Mouse (Mus musculus) left cerebral cortex, postnatal 36 days (tissue): ENCODE results near the gene Gm49378. TPM values are rescaled to one million over a fixed set of nuclear protein-coding genes. Genes with fewer than 3 reads are reported as not detected.

ENCODE experiments used
- DNase-seq, 2 experiments: peaks; one replicate each; pipeline ENCODE4 v3.0.0; 2021 to 2022; ENCODE audit warnings: low spot score in 2 of 2, mixed read lengths in 1 of 2
- intact Hi-C: fragments of 180-260 bp; cut with DNase I; formaldehyde crosslinking; loops from one replicate; pipeline ENCODE4 v1.15.1; 2025
- total RNA-seq, 2 experiments: library from RNA; stranded (reverse); gene quantifications; 2 replicates each; pipeline ENCODE4 v1.2.3; 2021

Gene Gm49378
- total RNA-seq, 2 experiments from 2014 or later = 0.84 to 4.9 TPM

DNA sequence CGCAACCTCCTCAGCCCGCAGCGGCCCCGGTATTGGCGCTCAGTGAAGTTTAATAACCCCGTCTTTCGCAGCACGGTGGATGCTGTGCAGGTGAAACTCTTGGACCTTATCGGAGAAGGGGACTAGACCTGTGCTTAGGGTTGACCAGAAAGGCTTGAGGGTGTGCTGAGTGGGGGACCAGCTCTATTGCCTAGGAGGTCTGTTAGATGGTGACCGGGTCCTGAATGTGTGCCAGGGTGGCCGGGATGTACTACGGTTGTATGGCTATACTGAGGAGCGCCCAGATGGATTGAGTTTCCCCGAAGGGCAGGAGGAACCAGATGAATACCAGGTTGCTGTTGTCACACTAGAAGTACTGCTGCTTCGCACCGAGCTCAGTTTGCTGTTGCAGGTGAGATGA is 45.5 kb downstream of the Gm49378 start:
- no peak for DNase-seq

DNA sequence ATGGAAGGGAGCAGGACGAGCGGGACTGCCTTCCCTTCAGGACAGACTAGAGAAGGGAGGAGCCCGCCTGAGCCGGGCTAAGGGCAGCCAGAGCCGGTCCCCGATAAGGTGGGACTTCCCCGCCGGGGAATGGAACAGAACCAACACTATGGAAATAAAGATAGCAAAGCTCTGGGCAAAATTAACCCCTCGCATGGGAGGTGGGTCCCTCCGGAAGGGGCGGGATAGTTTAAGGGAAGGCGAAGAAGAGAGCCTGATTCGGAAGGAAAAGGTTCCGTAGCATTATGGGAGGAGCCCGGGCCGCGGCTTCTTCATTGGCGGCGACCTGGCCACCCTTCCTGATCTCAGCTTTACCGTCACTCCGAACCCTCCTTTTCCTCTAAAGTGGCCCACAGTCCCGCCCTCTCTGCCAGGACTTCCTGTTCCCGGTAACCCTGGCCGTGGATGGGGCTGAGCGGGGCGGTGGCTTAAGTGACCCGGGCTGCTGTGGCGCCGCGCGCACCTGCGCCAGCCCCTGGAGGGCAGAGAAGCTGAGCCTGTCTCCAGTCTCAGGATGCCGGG is 46.3 kb downstream of the Gm49378 start, which contains the start of gene Rnf31:
Gene Rnf31 (plus strand): TSS at position 378 of the 561 bp plus-strand sequence.
- intact Hi-C loops = loop anchor here (2.0 kb wide), 1 partner anchor 31 kb away; the partner anchor contains the start of genes A730061H03Rik and Dcaf11
- peak; percentile 91 to 93 for DNase-seq

More for the DNA sequence above, 45.5 kb downstream of the Gm49378 start:
- intact Hi-C loops = no loop called here

GRCm38 (mm10) chr14:55590748-55591330 is 46.9 kb downstream of the Gm49378 start, which contains the start of gene Psme2:
Gene Psme2, minus strand, starts transcription at chr14:55591113.
- intact Hi-C loops = loop anchor here (2.0 kb wide), 1 partner anchor 30 kb away; the partner anchor contains the start of genes A730061H03Rik and Dcaf11
- DNase-seq = peak; percentile 88 to 91

GRCm38 (mm10) chr14:55589771-55590448 is 47.8 kb downstream of the Gm49378 start:
- no peak for DNase-seq
- intact Hi-C loops = loop anchor here (2.0 kb wide), 1 partner anchor 29 kb away; the partner anchor contains the start of genes A730061H03Rik and Dcaf11

GRCm38 (mm10) chr14:55589271-55589670 is 48.4 kb downstream of the Gm49378 start:
- no peak for DNase-seq
- intact Hi-C loops = no loop called here

DNA sequence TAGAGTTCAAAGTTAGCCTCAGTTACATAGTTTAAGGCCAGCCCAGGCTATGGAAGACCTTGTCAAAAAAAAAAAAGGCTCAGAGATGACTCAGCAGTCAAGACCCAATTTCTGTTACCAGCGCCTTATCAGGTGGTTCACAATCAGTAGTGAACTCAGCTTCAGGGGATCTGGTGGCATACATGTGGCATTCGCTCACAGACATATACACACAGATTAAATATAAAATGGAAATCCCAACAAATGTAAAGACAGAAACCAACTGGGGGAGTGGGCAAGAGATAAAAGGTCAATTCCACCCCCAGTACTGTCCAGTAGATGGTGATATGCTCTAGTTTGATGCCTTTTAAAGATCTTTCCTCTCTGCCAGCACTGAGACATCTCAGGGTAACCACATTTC is 51.5 kb downstream of the Gm49378 start:
- DNase-seq = no peak
- intact Hi-C loops = no loop called here

DNA sequence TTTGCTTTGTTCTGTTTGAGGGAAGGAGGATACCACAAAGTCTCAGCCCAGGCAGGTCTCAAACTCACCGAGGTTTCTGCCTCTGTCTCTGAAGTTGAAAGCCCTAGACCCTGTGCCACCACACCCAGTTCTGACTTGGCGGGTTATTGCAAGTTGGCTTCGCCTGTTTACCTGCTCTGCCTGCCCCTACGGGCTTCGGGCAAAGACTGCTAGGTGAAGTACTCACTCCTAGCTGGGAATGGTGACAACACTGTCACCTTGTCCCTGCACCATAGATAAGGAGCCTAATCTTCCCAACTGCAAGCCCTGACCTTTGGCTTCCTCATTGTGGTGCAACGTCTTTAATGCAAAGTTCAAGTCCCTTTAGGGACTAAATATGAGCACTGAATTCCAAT is 52.1 kb downstream of the Gm49378 start:
- no peak for DNase-seq
- intact Hi-C loops = no loop called here

- intact Hi-C loops = no loop called here
- peak; percentile 57 to 73 for DNase-seq
These were observed 52.8 kb downstream of the Gm49378 start, which contains the start of gene Emc9 for GRCm38 (mm10) chr14:55584702-55585565. Gene Emc9, minus strand, starts transcription at chr14:55585302.

- intact Hi-C loops = no loop called here
- no peak for DNase-seq
These were observed 53.4 kb downstream of the Gm49378 start for GRCm38 (mm10) chr14:55584303-55584701.

DNA sequence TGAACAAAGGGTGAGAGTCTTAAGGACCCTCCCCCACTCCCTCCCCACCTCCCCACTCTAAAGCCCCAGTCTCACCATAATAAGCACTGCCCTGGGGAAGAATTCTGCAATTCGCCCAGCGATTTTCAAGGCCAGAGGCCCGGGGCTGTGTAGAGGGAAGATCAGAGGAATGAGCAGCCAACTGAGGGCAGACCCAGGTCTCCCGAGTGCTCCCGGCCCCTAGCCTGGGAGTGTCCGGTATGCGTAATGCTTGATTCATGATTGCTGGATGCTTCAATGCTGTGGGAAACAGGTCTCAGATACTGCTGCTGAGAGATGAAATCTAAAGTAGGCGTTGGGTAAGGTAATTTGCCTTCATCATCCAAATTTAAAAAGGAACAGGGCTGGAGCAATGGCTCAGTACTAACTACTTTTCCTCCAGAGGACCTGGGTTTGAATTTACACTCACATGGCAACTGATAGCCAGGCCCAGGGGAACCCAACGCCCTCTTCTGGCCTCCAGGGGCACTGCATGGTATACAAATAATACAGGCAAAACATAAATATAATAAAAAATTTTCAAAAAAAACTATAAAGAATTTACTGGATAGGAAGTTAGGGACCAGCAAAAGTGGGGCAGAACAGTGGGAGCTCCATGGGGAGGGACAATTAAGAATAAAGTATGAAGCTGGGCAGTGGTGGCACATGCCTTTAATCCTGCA is 55.6 kb downstream of the Gm49378 start:
- no peak for DNase-seq
- intact Hi-C loops = no loop called here

GRCm38 (mm10) chr14:55580731-55581130 is 57.0 kb downstream of the Gm49378 start:
- no peak for DNase-seq
- intact Hi-C loops = no loop called here

- intact Hi-C loops = no loop called here
- no peak for DNase-seq
These were observed 57.9 kb downstream of the Gm49378 start for GRCm38 (mm10) chr14:55579511-55580496.

Other genes starting within 250 kb of the Gm49378 start
- 10 to 100 TPM; 17.5 to 19.1 TPM for gene Dhrs4, start 159.1 kb downstream of the Gm49378 start, total RNA-seq
- gene Carmil3, start 147.2 kb downstream of the Gm49378 start, total RNA-seq = 10 to 100 TPM; 34.4 to 63.1 TPM
- gene Cpne6, start 127.5 kb downstream of the Gm49378 start, total RNA-seq = 100 to 1,000 TPM; 163 to 211 TPM
- under 1 TPM; 0.44 to 0.77 TPM for gene Nrl, start 112.9 kb downstream of the Gm49378 start, total RNA-seq
- 10 to 100 TPM; 24.8 to 28.9 TPM for gene Pck2, start 97.6 kb downstream of the Gm49378 start, total RNA-seq
- gene Dcaf11, start 77.9 kb downstream of the Gm49378 start, total RNA-seq = 10 to 100 TPM; 76.9 to 82.1 TPM
- 1 to 10 TPM in 1 of 2 experiments, not detected in 1; 1.0 TPM for gene A730061H03Rik, start 77.5 kb downstream of the Gm49378 start, total RNA-seq
- gene Fitm1, start 62.3 kb downstream of the Gm49378 start, total RNA-seq = not detected
- gene Psme1, start 59.8 kb downstream of the Gm49378 start, total RNA-seq = 10 to 100 TPM; 41.9 to 50.1 TPM
- gene Emc9, start 52.6 kb downstream of the Gm49378 start, total RNA-seq = 10 to 100 TPM; 49.0 to 52.7 TPM
- 10 to 100 TPM; 42.3 to 45.4 TPM for gene Psme2, start 46.8 kb downstream of the Gm49378 start, total RNA-seq
- gene Rnf31, start 46.2 kb downstream of the Gm49378 start, total RNA-seq = 10 to 100 TPM; 30.4 to 33.5 TPM
- 10 to 100 TPM in 1 of 2 experiments, 1 to 10 TPM in 1; 9.1 to 11.6 TPM for gene Irf9, start 34.3 kb downstream of the Gm49378 start, total RNA-seq
- gene Rec8, start 19.9 kb downstream of the Gm49378 start, total RNA-seq = 1 to 10 TPM; 1.6 to 4.4 TPM
- 100 to 1,000 TPM; 112 to 122 TPM for gene Ipo4, start 1.9 kb downstream of the Gm49378 start, total RNA-seq
- 10 to 100 TPM; 39.0 to 41.9 TPM for gene Tm9sf1, start 5.9 kb upstream of the Gm49378 start, total RNA-seq
- gene Tssk4, start 12.3 kb upstream of the Gm49378 start, total RNA-seq = 1 to 10 TPM in 1 of 2 experiments, under 1 TPM in 1; 0.49 to 1.6 TPM
- gene Mdp1, start 22.6 kb upstream of the Gm49378 start, total RNA-seq = 10 to 100 TPM; 39.1 to 41.7 TPM
- gene Gmpr2, start 34.0 kb upstream of the Gm49378 start, total RNA-seq = 10 to 100 TPM; 20.6 to 24.9 TPM
- 100 to 1,000 TPM; 310 to 333 TPM for gene Nedd8, start 34.2 kb upstream of the Gm49378 start, total RNA-seq
- 10 to 100 TPM; 15.2 to 16.9 TPM for gene Tinf2, start 43.9 kb upstream of the Gm49378 start, total RNA-seq
- not detected for gene Tgm1, start 76.0 kb upstream of the Gm49378 start, total RNA-seq
- gene Rabggta, start 84.4 kb upstream of the Gm49378 start, total RNA-seq = 10 to 100 TPM; 50.6 to 50.9 TPM
- 10 to 100 TPM; 78.5 to 83.9 TPM for gene Dhrs1, start 107.8 kb upstream of the Gm49378 start, total RNA-seq
- gene Nop9, start 107.8 kb upstream of the Gm49378 start, total RNA-seq = 10 to 100 TPM; 10.5 to 12.5 TPM
- 1 to 10 TPM; 2.5 to 3.0 TPM for gene Cideb, start 120.6 kb upstream of the Gm49378 start, total RNA-seq
- gene Ltb4r2, start 123.5 kb upstream of the Gm49378 start, total RNA-seq = under 1 TPM; 0.20 to 0.67 TPM
- gene Ltb4r1, start 128.1 kb upstream of the Gm49378 start, total RNA-seq = under 1 TPM; 0.29 to 0.59 TPM
- 1 to 10 TPM; 3.8 to 8.0 TPM for gene Adcy4, start 146.2 kb upstream of the Gm49378 start, total RNA-seq
- under 1 TPM in 1 of 2 experiments, not detected in 1; 0.89 TPM for gene Ripk3, start 151.0 kb upstream of the Gm49378 start, total RNA-seq
- gene Nfatc4, start 185.2 kb upstream of the Gm49378 start, total RNA-seq = 1 to 10 TPM; 1.8 TPM
- gene Nynrin, start 216.1 kb upstream of the Gm49378 start, total RNA-seq = 1 to 10 TPM; 7.9 to 9.5 TPM
- under 1 TPM; 0.29 to 0.49 TPM for gene Cbln3, start 246.5 kb upstream of the Gm49378 start, total RNA-seq
- gene Khnyn, start 247.1 kb upstream of the Gm49378 start, total RNA-seq = 10 to 100 TPM; 11.4 to 12.7 TPM